Mouse (Mus musculus) urinary bladder, postnatal 25 days (tissue): Measurements from ENCODE around the gene Tspan5.

Source experiments
- DNase-seq: peaks from one replicate; pipeline ENCODE4 v3.0.0; 2022; ENCODE audit warnings: low spot score

Tspan5 gene

DNA sequence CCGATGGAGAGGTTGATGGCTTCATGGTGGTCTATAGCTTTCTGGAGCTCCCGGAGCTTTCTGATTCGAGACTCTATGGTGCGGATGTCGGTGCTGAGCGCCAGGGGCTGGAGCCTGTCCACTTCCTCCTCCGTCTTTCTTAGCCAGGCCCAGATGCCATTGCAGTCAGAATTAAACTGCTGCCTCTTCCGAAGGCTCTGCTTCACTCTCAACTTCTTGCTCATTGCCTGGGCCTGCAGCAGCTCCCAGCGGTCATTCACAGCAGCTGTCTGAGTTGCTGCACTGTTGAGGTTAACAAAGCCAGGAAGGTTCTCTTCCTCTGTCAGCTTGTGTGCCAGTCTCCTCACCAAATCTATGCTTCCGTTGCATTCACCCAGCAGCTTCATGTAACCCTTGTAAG is 195.2 kb downstream of the Tspan5 start:
- DNase-seq: no peak

DNA sequence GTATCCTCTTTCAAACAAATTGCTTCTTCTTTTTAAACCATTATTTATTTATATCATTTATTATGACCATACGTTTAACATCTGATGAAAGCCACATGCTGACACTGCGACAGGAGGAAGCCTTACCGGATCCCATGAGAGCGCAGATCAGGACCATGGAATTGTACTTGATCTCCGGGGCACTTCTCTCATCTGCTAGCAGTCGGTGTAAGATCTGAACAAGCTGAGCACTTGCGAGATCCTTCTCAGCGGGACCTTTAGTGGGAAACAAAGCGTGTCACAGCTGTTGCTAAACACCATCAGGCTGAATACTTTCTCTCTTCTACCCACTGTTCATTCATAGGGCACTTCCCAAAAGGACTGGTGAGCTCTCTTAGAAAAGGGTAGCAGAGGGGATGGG is 199.6 kb downstream of the Tspan5 start:
- no peak for DNase-seq

DNA sequence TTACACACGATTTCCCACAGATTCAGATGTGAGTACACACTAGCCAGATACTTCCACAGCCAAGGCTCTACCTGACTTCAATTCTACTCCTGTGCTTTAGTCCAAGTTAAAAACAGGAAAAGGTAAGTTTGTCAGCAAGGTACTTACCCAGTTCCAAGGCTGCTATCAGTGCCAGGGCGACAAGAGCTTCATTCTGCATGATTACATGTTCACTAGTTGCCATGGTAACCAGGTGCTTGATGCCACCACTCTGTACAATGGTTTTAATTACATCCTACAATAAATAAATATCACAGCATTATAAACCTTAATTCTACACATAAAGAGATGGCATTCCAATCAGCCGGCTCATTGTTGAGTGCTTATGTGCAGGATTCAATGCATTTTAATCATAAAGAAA is 203.5 kb downstream of the Tspan5 start:
- DNase-seq: no peak

DNA sequence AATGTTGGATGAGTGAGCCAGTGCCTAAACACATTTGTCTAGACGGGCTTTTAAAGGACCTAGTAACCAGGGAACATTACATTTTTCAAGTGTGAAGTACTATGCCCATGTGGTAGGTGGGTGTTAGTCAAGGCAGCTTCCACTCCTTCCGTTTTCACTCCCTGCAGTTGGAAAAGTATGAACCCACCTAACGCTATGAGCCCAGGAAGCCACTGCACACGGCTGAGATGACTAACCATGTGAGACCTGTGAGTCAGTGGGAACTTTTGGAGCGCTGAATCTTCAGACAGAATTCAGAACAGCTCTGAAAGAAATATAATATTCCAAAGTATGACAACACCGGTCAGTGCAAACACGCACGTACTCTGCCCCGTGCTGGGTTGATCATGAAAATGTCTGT is 207.1 kb downstream of the Tspan5 start:
- DNase-seq: no peak

DNA sequence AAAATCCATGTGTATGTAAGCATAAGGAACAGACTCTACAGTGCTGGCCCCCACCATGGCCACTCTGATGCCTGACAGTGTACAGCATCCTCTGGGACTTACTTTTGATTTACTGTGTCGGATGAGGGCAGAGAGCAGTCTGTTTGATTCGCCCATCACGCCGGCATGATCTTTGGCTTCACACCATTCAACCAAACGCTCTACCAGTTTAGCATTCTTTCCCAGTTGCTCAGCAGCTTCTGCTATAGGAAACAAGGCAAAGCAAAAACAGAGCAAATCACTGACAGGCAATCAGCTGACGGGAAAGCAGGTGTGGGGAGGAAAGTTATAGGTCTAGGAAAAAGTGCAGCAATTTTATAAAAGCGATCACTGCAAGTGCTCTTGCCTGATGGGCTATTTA is 213.2 kb downstream of the Tspan5 start:
- no peak for DNase-seq
